Mouse (Mus musculus) cerebellum, adult 2 months (tissue): ENCODE measurements around the gene Ndufaf7.

ENCODE experiments used
- CTCF ChIP-seq: fragments of 200-500 bp; IDR thresholded peaks from 2 replicates; pipeline ENCODE4 v1.5.1; 2011; ENCODE audit warnings: low read depth, mild to moderate bottlenecking, control low read depth, low read length, moderate library complexity, borderline replicate concordance; ENCODE audit not compliant: insufficient read depth
- POLR2A ChIP-seq: fragments of 200-500 bp; IDR thresholded peaks from 2 replicates; pipeline ENCODE4 v1.6.1; 2011; ENCODE audit warnings: low read length, control low read depth, borderline replicate concordance; ENCODE audit not compliant: insufficient read depth

DNA sequence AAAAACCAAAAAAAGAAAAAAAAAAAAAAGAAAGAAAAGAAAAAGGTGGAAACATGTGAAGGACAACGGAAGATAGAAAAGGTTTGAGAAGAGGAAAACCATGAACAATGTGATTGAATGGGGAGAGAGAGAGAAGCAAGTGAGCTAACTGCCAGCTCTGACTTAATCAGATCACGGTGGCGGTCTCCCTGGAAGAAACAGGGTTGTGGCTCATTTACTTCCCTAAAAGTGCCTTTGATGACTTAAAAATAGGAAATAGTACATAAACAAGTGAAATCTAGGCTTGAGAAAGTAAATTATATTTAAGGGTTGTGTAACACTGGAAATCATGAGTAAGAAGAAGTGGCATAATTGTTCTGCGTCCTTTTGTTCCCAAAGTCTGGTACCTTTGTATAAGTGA lies 2.0 kb downstream of the Ndufaf7 start:
- TF ChIP-seq CTCF (no peak), POLR2A (no peak)
